Mouse (Mus musculus) testis, postnatal 14 days (tissue): ENCODE measurements around the gene Hoxd11.

Experiments
- DNase-seq: peaks from one replicate; pipeline ENCODE4 v3.0.0; 2021; ENCODE audit warnings: low spot score

Hoxd11 gene

GRCm38 (mm10) chr2:74695813-74696430 lies 16.6 kb downstream of the Hoxd11 start:
- DNase-seq: no peak

GRCm38 (mm10) chr2:74696442-74697335 lies 17.3 kb downstream of the Hoxd11 start:
- no peak for DNase-seq

DNA sequence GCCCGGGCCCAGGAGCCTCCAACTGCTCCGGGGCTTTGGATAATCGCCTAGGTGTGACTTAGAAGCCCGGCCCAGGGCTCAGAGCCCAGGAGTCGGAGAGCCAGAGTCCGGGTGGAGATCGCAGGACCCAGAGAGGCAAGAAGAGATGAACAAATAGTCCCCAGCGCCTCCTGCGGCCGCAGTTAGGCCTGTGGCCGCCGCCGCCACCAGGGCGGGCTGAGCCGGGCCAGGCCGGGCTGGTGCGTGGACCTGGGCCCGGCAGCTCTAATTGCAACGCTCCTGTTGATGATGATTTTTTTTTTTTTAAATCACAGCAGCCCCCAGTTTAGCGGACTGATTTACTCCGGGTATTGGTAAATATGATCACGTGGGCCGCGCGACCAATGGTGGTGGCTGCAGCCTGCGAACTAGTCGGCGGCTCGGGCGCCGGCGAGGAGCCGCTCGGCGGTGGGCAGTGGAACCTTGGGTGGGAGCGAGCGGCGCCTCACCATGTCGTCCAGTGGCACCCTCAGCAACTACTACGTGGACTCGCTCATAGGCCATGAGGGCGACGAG lies 18.3 kb downstream of the Hoxd11 start, which contains the start of gene Hoxd9:
TSS of gene Hoxd9 (plus strand) at position 161 of the 555 bp plus-strand sequence.
- peak; percentile 72 for DNase-seq

DNA sequence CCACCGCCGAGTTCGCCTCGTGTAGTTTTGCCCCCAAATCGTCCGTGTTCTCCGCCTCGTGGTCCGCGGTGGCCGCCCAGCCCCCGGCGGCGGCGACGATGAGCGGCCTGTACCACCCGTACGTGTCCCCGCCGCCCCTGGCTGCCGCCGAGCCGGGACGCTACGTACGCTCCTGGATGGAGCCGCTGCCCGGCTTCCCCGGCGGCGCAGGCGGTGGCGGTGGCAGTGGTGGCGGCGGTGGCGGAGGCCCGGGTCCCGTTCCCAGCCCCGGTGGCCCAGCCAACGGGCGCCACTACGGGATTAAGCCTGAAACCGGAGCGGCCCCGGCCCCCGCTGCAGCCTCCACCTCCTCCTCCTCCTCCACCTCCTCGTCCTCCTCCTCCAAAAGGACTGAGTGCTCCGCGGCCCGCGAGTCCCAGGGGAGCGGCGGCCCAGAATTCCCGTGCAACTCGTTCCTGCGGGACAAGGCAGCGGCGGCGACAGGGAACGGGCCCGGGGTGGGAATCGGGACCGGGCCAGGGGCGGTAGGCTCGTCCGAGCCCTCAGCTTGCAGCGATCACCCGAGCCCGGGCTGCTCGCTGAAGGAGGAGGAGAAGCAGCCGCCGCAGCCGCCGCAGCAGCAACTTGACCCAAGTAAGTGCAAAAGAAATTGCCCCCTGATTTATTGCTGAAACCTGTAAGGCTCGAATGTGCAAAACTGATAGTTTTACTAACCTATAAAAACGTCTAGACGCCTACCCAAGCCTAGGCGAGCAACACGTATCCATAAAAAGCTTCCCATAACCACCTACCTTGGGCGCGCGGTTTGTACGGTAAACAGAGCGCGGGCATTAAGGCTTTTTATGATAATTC lies 19.1 kb downstream of the Hoxd11 start:
- no peak for DNase-seq

GRCm38 (mm10) chr2:74699053-74699430 lies 19.7 kb downstream of the Hoxd11 start:
- DNase-seq: no peak

GRCm38 (mm10) chr2:74699664-74700545 lies 20.5 kb downstream of the Hoxd11 start:
- DNase-seq: no peak

GRCm38 (mm10) chr2:74700546-74701112 lies 21.3 kb downstream of the Hoxd11 start:
- no peak for DNase-seq

- DNase-seq: peak; percentile 70
These were observed 22.8 kb downstream of the Hoxd11 start for GRCm38 (mm10) chr2:74701949-74702819.

- DNase-seq: no peak
These were observed 23.5 kb downstream of the Hoxd11 start for GRCm38 (mm10) chr2:74702820-74703219.

DNA sequence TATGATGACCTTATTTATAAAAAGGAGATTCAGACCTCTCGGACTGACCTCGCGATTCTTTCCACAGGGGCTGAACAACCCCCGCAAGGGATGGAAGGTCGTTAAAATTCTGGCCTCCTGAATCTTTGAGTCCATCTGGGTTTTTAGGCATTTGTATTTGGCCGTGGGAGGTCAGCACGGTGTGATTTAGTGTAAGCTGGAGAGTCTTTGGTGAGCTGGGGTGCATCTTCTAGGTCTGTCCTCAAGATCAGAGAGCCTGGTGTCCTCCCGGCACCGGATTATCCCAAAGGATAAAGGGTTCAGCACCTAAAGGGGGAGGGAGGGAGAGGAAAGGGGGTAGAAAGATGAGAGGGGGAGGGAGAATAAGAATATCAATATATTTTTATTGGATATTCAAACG lies 24.0 kb downstream of the Hoxd11 start:
- DNase-seq: no peak

DNA sequence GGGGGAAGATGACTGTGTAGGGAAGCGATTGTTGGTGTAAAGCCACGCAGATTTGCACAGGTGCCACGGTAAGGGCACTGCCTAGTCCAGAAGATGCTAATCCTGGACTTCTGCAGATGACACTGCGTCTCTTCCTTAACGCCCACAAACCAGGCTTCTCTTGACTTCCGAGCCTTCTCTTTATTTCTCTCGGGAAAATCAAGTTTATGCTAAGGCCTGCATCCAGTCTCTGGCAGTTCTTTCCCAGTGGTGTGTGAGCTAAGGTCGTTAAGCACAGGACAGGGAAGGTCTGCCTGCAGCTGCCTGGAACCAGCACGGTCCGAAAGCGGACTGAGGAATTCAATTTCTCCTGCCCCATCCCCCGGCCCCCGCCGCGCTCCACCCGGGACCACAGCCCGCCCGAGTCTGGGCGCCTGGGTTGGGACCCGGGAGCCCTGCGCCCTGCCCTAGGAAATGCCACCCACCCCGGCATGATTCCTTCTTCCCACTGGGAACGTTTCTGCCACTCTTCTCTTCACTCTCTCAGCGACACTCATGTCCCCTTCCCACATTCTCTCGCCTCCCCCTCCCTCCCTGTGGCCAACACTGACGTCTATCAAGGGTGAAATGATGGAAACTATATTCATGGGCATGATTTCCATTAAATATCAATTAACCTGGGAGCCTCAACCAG lies 24.5 kb downstream of the Hoxd11 start:
- DNase-seq: no peak

GRCm38 (mm10) chr2:74704393-74704998 lies 25.1 kb downstream of the Hoxd11 start, which contains the start of gene Hoxd8:
Gene Hoxd8, plus strand, starts transcription at chr2:74704615.
- DNase-seq: peak; percentile 89

DNA sequence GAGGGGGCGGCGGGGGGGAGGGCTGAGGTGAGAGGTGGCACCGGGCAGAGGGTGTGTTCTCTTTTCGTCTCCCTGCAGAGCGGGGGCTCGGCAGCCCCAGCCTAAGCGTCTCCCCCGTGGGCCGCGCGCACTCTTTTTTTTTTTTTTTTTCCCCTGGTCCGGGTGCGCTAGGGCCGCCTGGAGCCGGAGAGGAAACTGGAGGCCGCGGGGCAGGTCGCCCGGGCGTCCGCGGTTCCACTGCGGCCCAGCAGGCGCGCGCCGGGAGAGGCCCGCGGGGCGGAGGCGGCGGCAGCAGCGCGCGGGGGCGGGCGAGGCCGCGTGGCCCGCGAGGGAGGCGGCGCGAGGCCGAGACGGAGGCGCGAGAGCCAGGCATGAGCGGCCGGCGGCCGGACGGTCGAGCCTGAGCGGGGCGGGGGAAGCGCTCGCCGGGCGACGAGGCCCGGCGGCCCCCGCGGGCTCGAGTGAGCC lies 25.7 kb downstream of the Hoxd11 start:
- DNase-seq: peak; percentile 78

- peak; percentile 71 for DNase-seq
These were observed 26.2 kb downstream of the Hoxd11 start for GRCm38 (mm10) chr2:74705467-74706089.

DNA sequence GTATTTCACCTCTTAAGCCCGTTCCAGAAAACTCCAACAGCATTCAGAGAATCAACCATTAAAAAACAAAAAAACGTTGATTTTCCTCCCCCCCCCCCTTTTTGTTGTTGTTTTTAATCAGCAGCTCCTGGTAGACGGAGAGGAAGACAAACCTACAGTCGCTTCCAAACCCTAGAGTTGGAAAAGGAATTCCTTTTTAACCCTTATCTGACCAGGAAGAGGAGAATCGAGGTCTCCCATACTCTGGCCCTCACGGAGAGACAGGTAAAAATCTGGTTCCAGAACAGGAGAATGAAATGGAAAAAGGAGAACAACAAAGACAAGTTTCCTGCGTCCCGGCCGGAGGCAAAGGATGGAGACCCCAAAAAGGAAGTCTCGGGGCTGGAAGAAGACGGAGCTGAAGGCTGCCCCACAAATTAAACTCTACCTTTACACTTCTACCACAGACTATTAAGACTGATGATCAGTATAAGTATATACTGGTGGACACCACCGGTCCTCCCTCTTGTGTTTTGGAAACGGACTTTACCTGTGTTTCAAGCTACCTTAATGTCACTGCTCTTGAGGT lies 27.1 kb downstream of the Hoxd11 start:
- DNase-seq: no peak

- no peak for DNase-seq
These were observed 28.2 kb downstream of the Hoxd11 start for GRCm38 (mm10) chr2:74707599-74707998.

DNA sequence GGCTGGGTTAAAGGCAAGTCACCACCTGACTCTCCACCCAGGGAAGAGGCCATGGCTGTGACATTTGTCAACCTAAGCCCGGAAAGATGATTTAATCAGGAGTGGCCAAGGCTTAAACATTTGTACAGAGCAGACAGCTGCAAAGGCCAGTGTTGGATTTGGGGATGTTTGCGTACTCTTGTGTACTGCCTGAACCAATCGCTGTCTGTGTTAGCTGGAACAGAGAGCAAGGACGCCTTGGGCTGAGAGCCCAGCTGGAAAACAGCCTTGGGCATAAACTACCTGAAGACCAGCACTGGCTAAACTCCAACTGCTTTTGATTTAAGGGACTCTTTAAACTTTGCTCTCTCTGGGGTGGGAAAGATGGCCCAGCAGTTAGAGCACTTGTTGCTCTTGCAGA lies 29.3 kb downstream of the Hoxd11 start:
- DNase-seq: no peak
